Mouse (Mus musculus) hindbrain, embryonic 13.5 days (tissue): ENCODE data around the gene Mrpl12. TPM values are rescaled to one million over a fixed set of nuclear protein-coding genes. Genes with fewer than 3 reads are reported as not detected.

Source experiments
- ATAC-seq: fragments of 200-750 bp; cut with Nextera tagmentation; 2 replicates; pipeline ENCODE4 v1.8.0; 2017; ENCODE audit warnings: moderate TSS enrichment; ENCODE audit not compliant: low FRiP score
- H3K27ac ChIP-seq: fragments of 300-500 bp; sonication (generic); 2 replicates; pipeline ENCODE4 v1.5.1; 2015; ENCODE audit warnings: inconsistent platforms, mild to moderate bottlenecking, moderate library complexity
- H3K27me3 ChIP-seq: fragments of 300-500 bp; sonication (generic); 2 replicates; pipeline ENCODE4 v1.6.1; 2015; ENCODE audit warnings: mild to moderate bottlenecking, inconsistent platforms
- H3K36me3 ChIP-seq: fragments of 300-500 bp; sonication (generic); 2 replicates; pipeline ENCODE4 v1.6.1; 2015; ENCODE audit warnings: mild to moderate bottlenecking, inconsistent platforms
- H3K4me1 ChIP-seq: fragments of 300-500 bp; sonication (generic); replicated peaks from 2 replicates; pipeline ENCODE4 v1.6.1; 2015; ENCODE audit warnings: inconsistent platforms
- H3K4me2 ChIP-seq: fragments of 300-500 bp; sonication (generic); 2 replicates; pipeline ENCODE4 v1.6.1; 2015; ENCODE audit warnings: inconsistent platforms, mild to moderate bottlenecking, moderate library complexity
- H3K4me3 ChIP-seq: fragments of 300-500 bp; sonication (generic); 2 replicates; pipeline ENCODE4 v1.5.1; 2015; ENCODE audit warnings: mild to moderate bottlenecking, inconsistent platforms
- H3K9ac ChIP-seq: fragments of 300-500 bp; sonication (generic); 2 replicates; pipeline ENCODE4 v1.6.1; 2015; ENCODE audit warnings: mild to moderate bottlenecking, inconsistent platforms
- H3K9me3 ChIP-seq: fragments of 300-500 bp; sonication (generic); 2 replicates; pipeline ENCODE4 v1.6.1; 2016; ENCODE audit warnings: inconsistent platforms
- WGBS: fragments of 180-500 bp; shearing (Covaris S2); methylation state at CpG from one replicate; pipeline ENCODE4 v1.1.7; 2015; 5-methylcytosine and 5-hydroxymethylcytosine counted together
- polyA plus RNA-seq: library from polyadenylated mRNA; unstranded; fragments of >200 nt; fragmentation: Nextera tagmentation; extraction: Ambion mirVana; gene quantifications from 2 replicates; pipeline ENCODE4 v1.2.1, GENCODE M21; 2015

Mrpl12 gene
- polyA plus RNA-seq, 1 experiment from 2014 or later: 108 TPM

- Histone ChIP-seq H3K27me3 (peaks cover 84% of the 10 kb centered on the region), H3K4me2 (no peak overlapping the region), H3K9ac (no peak overlapping the region), H3K4me3 (peak overlapping the region; percentile 37; the same call in 1 of the 2 replicates), H3K36me3 (no peaks in the 10 kb centered on the region), H3K4me1 (peaks cover 11% of the 10 kb centered on the region), H3K9me3 (no peaks in the 10 kb centered on the region), H3K27ac (no peak overlapping the region)
- 30% methylated on average over 9 of the region's 9 CpGs for WGBS
- no peak for ATAC-seq
Observed at GRCm38 (mm10) chr11:120531646-120532045, 47.2 kb downstream of the Mrpl12 start.

- no peak overlapping the region for H3K9ac ChIP-seq
- peaks cover 72% of the 10 kb centered on the region for H3K27me3 ChIP-seq
Observed at GRCm38 (mm10) chr11:120534093-120534492, 49.7 kb downstream of the Mrpl12 start.

GRCm38 (mm10) chr11:120535145-120535544 is 50.7 kb downstream of the Mrpl12 start:
- H3K9ac ChIP-seq: no peak overlapping the region
- H3K9me3 ChIP-seq: no peaks in the 10 kb centered on the region
- WGBS: 75% methylated on average over 3 of the region's 3 CpGs
- peaks cover 32% of the 10 kb centered on the region for H3K4me1 ChIP-seq
- H3K4me3 ChIP-seq: no peak overlapping the region
- H3K36me3 ChIP-seq: no peaks in the 10 kb centered on the region
- peaks cover 62% of the 10 kb centered on the region for H3K27me3 ChIP-seq
- ATAC-seq: no peak
- H3K4me2 ChIP-seq: no peak overlapping the region
- H3K27ac ChIP-seq: no peak overlapping the region

More at GRCm38 (mm10) chr11:120534093-120534492, 49.7 kb downstream of the Mrpl12 start:
- H3K36me3 ChIP-seq: no peaks in the 10 kb centered on the region
- peaks cover 22% of the 10 kb centered on the region for H3K4me1 ChIP-seq
- no peaks in the 10 kb centered on the region for H3K9me3 ChIP-seq
- 87% methylated on average over 8 of the region's 8 CpGs for WGBS
- no peak overlapping the region for H3K4me3 ChIP-seq
- H3K4me2 ChIP-seq: no peak overlapping the region
- ATAC-seq: no peak
- H3K27ac ChIP-seq: no peak overlapping the region

GRCm38 (mm10) chr11:120535804-120536203 is 51.4 kb downstream of the Mrpl12 start:
- H3K4me3 ChIP-seq: no peak overlapping the region
- H3K4me2 ChIP-seq: no peak overlapping the region
- WGBS: 73% methylated on average over 3 of the region's 3 CpGs
- H3K4me1 ChIP-seq: peaks cover 26% of the 10 kb centered on the region
- no peak overlapping the region for H3K27ac ChIP-seq
- H3K27me3 ChIP-seq: peaks cover 55% of the 10 kb centered on the region
- H3K36me3 ChIP-seq: no peaks in the 10 kb centered on the region
- H3K9ac ChIP-seq: no peak overlapping the region
- no peaks in the 10 kb centered on the region for H3K9me3 ChIP-seq
- ATAC-seq: no peak

- peak; percentile 25; the same call in 1 of the 2 replicates for ATAC-seq
- H3K27me3 ChIP-seq: peaks cover 28% of the 10 kb centered on the region
- H3K9ac ChIP-seq: no peak overlapping the region
- H3K4me3 ChIP-seq: no peak overlapping the region
- H3K4me2 ChIP-seq: no peak overlapping the region
- H3K9me3 ChIP-seq: no peaks in the 10 kb centered on the region
- WGBS: 73% methylated on average over 3 of the region's 3 CpGs
- peak overlapping the region; percentile 84 for H3K27ac ChIP-seq
- H3K4me1 ChIP-seq: peaks cover 22% of the 10 kb centered on the region
- peaks cover 23% of the 10 kb centered on the region for H3K36me3 ChIP-seq
Observed at GRCm38 (mm10) chr11:120538485-120538884, 54.1 kb downstream of the Mrpl12 start.

Other genes with a start within 250 kb of the Mrpl12 start
- 4,110 and 4,339 TPM in 2 replicates for gene Actg1, start 136.1 kb upstream of the Mrpl12 start, polyA plus RNA-seq
- 1.6 and 2.6 TPM in 2 replicates for gene Fscn2, start 123.1 kb upstream of the Mrpl12 start, polyA plus RNA-seq
- 74.6 and 82.4 TPM in 2 replicates for gene Faap100, start 105.8 kb upstream of the Mrpl12 start, polyA plus RNA-seq
- 32.5 and 33.8 TPM in 2 replicates for gene Nploc4, start 46.9 kb upstream of the Mrpl12 start, polyA plus RNA-seq
- not detected in 2 replicates for gene Tspan10, start 42.0 kb upstream of the Mrpl12 start, polyA plus RNA-seq
- 0.36 and 0.44 TPM in 2 replicates for gene Pde6g, start 31.1 kb upstream of the Mrpl12 start, polyA plus RNA-seq
- gene Oxld1, start 26.5 kb upstream of the Mrpl12 start, polyA plus RNA-seq: 10.5 and 10.6 TPM in 2 replicates
- 26.3 and 27.3 TPM in 2 replicates for gene Ccdc137, start 26.5 kb upstream of the Mrpl12 start, polyA plus RNA-seq
- gene Arl16, start 17.0 kb upstream of the Mrpl12 start, polyA plus RNA-seq: 58.9 and 63.2 TPM in 2 replicates
- gene Slc25a10, start 7.2 kb downstream of the Mrpl12 start, polyA plus RNA-seq: 32.0 and 32.8 TPM in 2 replicates
- 0.19 and 0.30 TPM in 2 replicates for gene Gcgr, start 46.1 kb downstream of the Mrpl12 start, polyA plus RNA-seq
- 234 and 241 TPM in 2 replicates for gene Mcrip1, start 65.1 kb downstream of the Mrpl12 start, polyA plus RNA-seq
- not detected in 2 replicates for gene Ppp1r27, start 66.5 kb downstream of the Mrpl12 start, polyA plus RNA-seq
- 289 and 294 TPM in 2 replicates for gene P4hb, start 88.6 kb downstream of the Mrpl12 start, polyA plus RNA-seq
- gene Arhgdia, start 97.0 kb downstream of the Mrpl12 start, polyA plus RNA-seq: 471 and 481 TPM in 2 replicates
- 267 and 290 TPM in 2 replicates for gene Alyref, start 113.8 kb downstream of the Mrpl12 start, polyA plus RNA-seq
- 179 and 192 TPM in 2 replicates for gene Anapc11, start 113.8 kb downstream of the Mrpl12 start, polyA plus RNA-seq
- gene Npb, start 123.9 kb downstream of the Mrpl12 start, polyA plus RNA-seq: 0.79 and 1.3 TPM in 2 replicates
- 169 and 174 TPM in 2 replicates for gene Pcyt2, start 133.3 kb downstream of the Mrpl12 start, polyA plus RNA-seq
- gene Sirt7, start 140.6 kb downstream of the Mrpl12 start, polyA plus RNA-seq: 50.4 and 50.6 TPM in 2 replicates
- 27.5 and 30.8 TPM in 2 replicates for gene Mafg, start 149.0 kb downstream of the Mrpl12 start, polyA plus RNA-seq
- gene Pycr1, start 159.2 kb downstream of the Mrpl12 start, polyA plus RNA-seq: 22.9 and 23.3 TPM in 2 replicates
- gene Myadml2, start 163.5 kb downstream of the Mrpl12 start, polyA plus RNA-seq: 0.36 and 0.77 TPM in 2 replicates
- 0.91 and 0.98 TPM in 2 replicates for gene Notum, start 176.6 kb downstream of the Mrpl12 start, polyA plus RNA-seq
- 152 and 161 TPM in 2 replicates for gene Aspscr1, start 188.4 kb downstream of the Mrpl12 start, polyA plus RNA-seq
- 103 and 113 TPM in 2 replicates for gene Cenpx, start 229.1 kb downstream of the Mrpl12 start, polyA plus RNA-seq
- gene Lrrc45, start 229.3 kb downstream of the Mrpl12 start, polyA plus RNA-seq: 67.9 and 73.1 TPM in 2 replicates
- gene Rac3, start 236.9 kb downstream of the Mrpl12 start, polyA plus RNA-seq: 272 and 278 TPM in 2 replicates
- gene Dcxr, start 242.7 kb downstream of the Mrpl12 start, polyA plus RNA-seq: 9.7 and 12.1 TPM in 2 replicates
- gene Cbr2, start 247.5 kb downstream of the Mrpl12 start, polyA plus RNA-seq: 0.49 TPM in 1 of 2 replicates, not detected in the other